8 mouse cellular contexts compared by ENCODE assay signal in the genomic region with DNA sequence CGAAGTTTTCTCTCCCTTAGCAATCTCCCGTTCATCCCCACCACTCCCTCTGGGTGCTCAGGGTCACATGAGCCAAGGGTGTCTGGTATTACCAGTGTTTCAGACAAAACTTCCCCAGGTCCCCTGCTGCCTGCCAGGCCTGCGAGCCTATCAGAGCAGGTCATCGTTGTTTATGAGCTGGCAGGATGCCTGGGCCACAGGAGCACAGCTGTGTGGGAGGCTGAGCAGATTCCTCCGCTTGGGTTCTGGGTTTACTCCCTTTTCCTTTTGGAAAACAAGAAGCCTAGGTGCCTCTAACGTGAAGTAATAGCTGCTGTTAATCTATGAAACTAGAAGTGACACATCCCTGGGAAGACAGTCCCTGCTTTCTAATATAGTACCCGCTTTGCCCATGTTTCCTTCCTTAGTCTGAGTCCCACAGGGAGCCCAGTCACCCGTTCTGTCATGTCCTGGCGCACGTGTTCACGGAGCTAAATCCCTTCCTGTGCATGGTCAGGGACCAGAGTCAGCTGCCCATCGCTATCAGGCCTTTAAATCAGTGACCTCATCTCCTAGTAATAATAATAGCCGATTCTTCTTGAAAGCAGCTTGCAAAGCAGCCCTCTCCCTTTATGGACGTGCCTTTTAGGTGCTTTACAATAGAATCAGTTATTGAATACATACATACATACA. TPM values are rescaled to one million over a fixed set of nuclear protein-coding genes. Genes with fewer than 3 reads are reported as not detected.
DNase-seq lines count a peak whose midpoint lies in the region.

No protein-coding gene starts in this region.

- DNase-seq in cerebellum, postnatal 10 days = peak; percentile 60 to 63
- no peak for DNase-seq in cerebellum, adult 8-10 months
- DNase-seq in adrenal gland, postnatal 36 days = peak; percentile 81 to 83
- DNase-seq in heart, adult 11 months = peak; percentile 98
- peak; percentile 77 for DNase-seq in kidney, adult 11 months
- DNase-seq in lung, postnatal 36 days = peak; percentile 77
- peak; percentile 65 to 79 for DNase-seq in urinary bladder, postnatal 4 days (ENCODE audit: low spot score in 2 of 2)
- no peak for DNase-seq in thymus, postnatal 36 days

RNA-seq across cellular contexts. Expression of gene Map3k4, which starts 9.4 kb away (rescaled TPM):
- total RNA-seq in adrenal gland, postnatal 36 days (2021) = 10 to 100 TPM; 20.1 to 27.4 TPM

RNA-seq across cellular contexts. Expression of gene Plg, which starts 50.4 kb away (rescaled TPM):
- total RNA-seq in adrenal gland, postnatal 36 days (2021) = under 1 TPM in 1 of 2 experiments, not detected in 1; 0.63 TPM

Comparison
In these comparisons a context has a peak if more than half of its experiments do, and no peak if none do; other contexts are left out.
1. DNase-seq: peak in cerebellum, postnatal 10 days (2 of 2), adrenal gland, postnatal 36 days (2 of 2), heart, adult 11 months (single experiment), kidney, adult 11 months (single experiment), lung, postnatal 36 days (single experiment) and urinary bladder, postnatal 4 days (2 of 2); none in cerebellum, adult 8-10 months (single experiment) and thymus, postnatal 36 days (0 of 2).